Mouse (Mus musculus) cerebellum, postnatal 36 days (tissue): ENCODE data around the gene Psrc1.

ENCODE experiments used
- DNase-seq, 2 experiments: peaks; one replicate each; pipeline ENCODE4 v3.0.0; 2021 to 2022; ENCODE audit warnings: mixed read lengths in 2 of 2

The Psrc1 gene

GRCm38 (mm10) chr3:108424944-108425623, 41.4 kb downstream of the Psrc1 start:
- DNase-seq = no peak

GRCm38 (mm10) chr3:108425624-108426018, 42.0 kb downstream of the Psrc1 start:
- DNase-seq = no peak

GRCm38 (mm10) chr3:108432542-108433187, 49.0 kb downstream of the Psrc1 start:
- no peak for DNase-seq

- DNase-seq = no peak
Observed at GRCm38 (mm10) chr3:108433188-108433880, 49.7 kb downstream of the Psrc1 start.

GRCm38 (mm10) chr3:108433881-108434495, 50.3 kb downstream of the Psrc1 start:
- DNase-seq = no peak

- DNase-seq = no peak
Observed at GRCm38 (mm10) chr3:108435701-108436379, 52.2 kb downstream of the Psrc1 start.

GRCm38 (mm10) chr3:108436380-108436714, 52.7 kb downstream of the Psrc1 start:
- no peak for DNase-seq
